Mouse (Mus musculus): Measurements from ENCODE around the gene Ppp2ca. TPM values are rescaled to one million over a fixed set of nuclear protein-coding genes. Genes with fewer than 3 reads are reported as not detected.

Gene Ppp2ca
- polyA plus RNA-seq, 1 experiment, result 103 TPM

GRCm38 (mm10) chr11:52099031-52099761 is 715 bp downstream of the Ppp2ca start:
- peak overlapping the region; percentile 70 for H3K27ac ChIP-seq (ENCODE audit: insufficient read depth, low read length)
- TF ChIP-seq EP300 (IDR thresholded peaks at IDR 0.05; ENCODE audit: insufficient read depth, low read depth, low read length) (no peak), CTCF (IDR thresholded peaks at IDR 0.05; ENCODE audit: low read depth, low read length) (no peak), POLR2A (IDR thresholded peaks at IDR 0.05; ENCODE audit: insufficient read depth, low read length) (no peak)
- no peaks in the 10 kb centered on the region for H3K9me3 ChIP-seq (replicated peaks; ENCODE audit: control insufficient read depth, insufficient read depth, low read length, poor library complexity, severe bottlenecking)
- H3K4me1 ChIP-seq (ENCODE audit: control insufficient read depth, insufficient read depth, low read length), result no peaks in the 10 kb centered on the region
- peak overlapping the region; percentile 85 for H3K4me3 ChIP-seq (ENCODE audit: low read depth, low read length)
- peak overlapping the region; percentile 95 for H3K9ac ChIP-seq (ENCODE audit: low read depth, poor library complexity, severe bottlenecking)
- H3K27me3 ChIP-seq (ENCODE audit: control insufficient read depth, insufficient read depth, low read length, poor library complexity, severe bottlenecking), result no peaks in the 10 kb centered on the region
- peaks cover 10% of the 10 kb centered on the region for H3K36me3 ChIP-seq (ENCODE audit: control insufficient read depth, insufficient read depth, low read length, poor library complexity, severe bottlenecking)

GRCm38 (mm10) chr11:52099771-52100219 is 1.3 kb downstream of the Ppp2ca start:
- TF ChIP-seq CTCF (IDR thresholded peaks at IDR 0.05; ENCODE audit: low read depth, low read length), result no peak
- no peak for TF ChIP-seq EP300 (IDR thresholded peaks at IDR 0.05; ENCODE audit: insufficient read depth, low read depth, low read length)
- no peak for TF ChIP-seq POLR2A (IDR thresholded peaks at IDR 0.05; ENCODE audit: insufficient read depth, low read length)
- Histone ChIP-seq H3K9me3 (replicated peaks; ENCODE audit: control insufficient read depth, insufficient read depth, low read length, poor library complexity, severe bottlenecking) (no peaks in the 10 kb centered on the region), H3K36me3 (ENCODE audit: control insufficient read depth, insufficient read depth, low read length, poor library complexity, severe bottlenecking) (peaks cover 10% of the 10 kb centered on the region), H3K27ac (ENCODE audit: insufficient read depth, low read length) (no peak overlapping the region), H3K27me3 (ENCODE audit: control insufficient read depth, insufficient read depth, low read length, poor library complexity, severe bottlenecking) (no peaks in the 10 kb centered on the region), H3K4me3 (ENCODE audit: low read depth, low read length) (peak overlapping the region; percentile 85), H3K4me1 (ENCODE audit: control insufficient read depth, insufficient read depth, low read length) (no peaks in the 10 kb centered on the region), H3K9ac (ENCODE audit: low read depth, poor library complexity, severe bottlenecking) (peak overlapping the region; percentile 95)

GRCm38 (mm10) chr11:52102977-52103376 is 4.5 kb downstream of the Ppp2ca start:
- H3K9me3 ChIP-seq (replicated peaks; ENCODE audit: control insufficient read depth, insufficient read depth, low read length, poor library complexity, severe bottlenecking), result no peaks in the 10 kb centered on the region
- H3K27ac ChIP-seq (ENCODE audit: insufficient read depth, low read length), result no peak overlapping the region
- no peak overlapping the region for H3K4me3 ChIP-seq (ENCODE audit: low read depth, low read length)
- no peak overlapping the region for H3K9ac ChIP-seq (ENCODE audit: low read depth, poor library complexity, severe bottlenecking)
- peaks cover 13% of the 10 kb centered on the region for H3K36me3 ChIP-seq (ENCODE audit: control insufficient read depth, insufficient read depth, low read length, poor library complexity, severe bottlenecking)
- no peaks in the 10 kb centered on the region for H3K27me3 ChIP-seq (ENCODE audit: control insufficient read depth, insufficient read depth, low read length, poor library complexity, severe bottlenecking)
- H3K4me1 ChIP-seq (ENCODE audit: control insufficient read depth, insufficient read depth, low read length), result no peaks in the 10 kb centered on the region
- no peak for TF ChIP-seq CTCF (IDR thresholded peaks at IDR 0.05; ENCODE audit: low read depth, low read length)
- TF ChIP-seq POLR2A (IDR thresholded peaks at IDR 0.05; ENCODE audit: insufficient read depth, low read length), result no peak
- TF ChIP-seq EP300 (IDR thresholded peaks at IDR 0.05; ENCODE audit: insufficient read depth, low read depth, low read length), result no peak

GRCm38 (mm10) chr11:52105503-52105902 is 7.0 kb downstream of the Ppp2ca start:
- Histone ChIP-seq H3K4me3 (ENCODE audit: low read depth, low read length) (no peak overlapping the region), H3K27ac (ENCODE audit: insufficient read depth, low read length) (no peak overlapping the region), H3K27me3 (ENCODE audit: control insufficient read depth, insufficient read depth, low read length, poor library complexity, severe bottlenecking) (no peaks in the 10 kb centered on the region), H3K4me1 (ENCODE audit: control insufficient read depth, insufficient read depth, low read length) (no peaks in the 10 kb centered on the region), H3K36me3 (ENCODE audit: control insufficient read depth, insufficient read depth, low read length, poor library complexity, severe bottlenecking) (peaks cover 12% of the 10 kb centered on the region), H3K9me3 (replicated peaks; ENCODE audit: control insufficient read depth, insufficient read depth, low read length, poor library complexity, severe bottlenecking) (no peaks in the 10 kb centered on the region), H3K9ac (ENCODE audit: low read depth, poor library complexity, severe bottlenecking) (no peak overlapping the region)
- TF ChIP-seq CTCF (IDR thresholded peaks at IDR 0.05; ENCODE audit: low read depth, low read length) (no peak), EP300 (IDR thresholded peaks at IDR 0.05; ENCODE audit: insufficient read depth, low read depth, low read length) (no peak), POLR2A (IDR thresholded peaks at IDR 0.05; ENCODE audit: insufficient read depth, low read length) (no peak)

- peaks cover 6% of the 10 kb centered on the region for H3K36me3 ChIP-seq (ENCODE audit: control insufficient read depth, insufficient read depth, low read length, poor library complexity, severe bottlenecking)
- no peak for TF ChIP-seq POLR2A (IDR thresholded peaks at IDR 0.05; ENCODE audit: insufficient read depth, low read length)
- TF ChIP-seq EP300 (IDR thresholded peaks at IDR 0.05; ENCODE audit: insufficient read depth, low read depth, low read length), result no peak
- TF ChIP-seq CTCF (IDR thresholded peaks at IDR 0.05; ENCODE audit: low read depth, low read length), result no peak
- H3K27ac ChIP-seq (ENCODE audit: insufficient read depth, low read length), result no peak overlapping the region
- no peaks in the 10 kb centered on the region for H3K9me3 ChIP-seq (replicated peaks; ENCODE audit: control insufficient read depth, insufficient read depth, low read length, poor library complexity, severe bottlenecking)
- H3K9ac ChIP-seq (ENCODE audit: low read depth, poor library complexity, severe bottlenecking), result no peak overlapping the region
- no peaks in the 10 kb centered on the region for H3K4me1 ChIP-seq (ENCODE audit: control insufficient read depth, insufficient read depth, low read length)
- no peak overlapping the region for H3K4me3 ChIP-seq (ENCODE audit: low read depth, low read length)
- no peaks in the 10 kb centered on the region for H3K27me3 ChIP-seq (ENCODE audit: control insufficient read depth, insufficient read depth, low read length, poor library complexity, severe bottlenecking)
These were observed 7.6 kb downstream of the Ppp2ca start for GRCm38 (mm10) chr11:52106037-52106436.

- H3K27me3 ChIP-seq (ENCODE audit: control insufficient read depth, insufficient read depth, low read length, poor library complexity, severe bottlenecking), result no peaks in the 10 kb centered on the region
- H3K9me3 ChIP-seq (replicated peaks; ENCODE audit: control insufficient read depth, insufficient read depth, low read length, poor library complexity, severe bottlenecking), result no peaks in the 10 kb centered on the region
- peaks cover 6% of the 10 kb centered on the region; the same call in 1 of the 2 replicates for H3K36me3 ChIP-seq (ENCODE audit: control insufficient read depth, insufficient read depth, low read length, poor library complexity, severe bottlenecking)
- TF ChIP-seq POLR2A (IDR thresholded peaks at IDR 0.05; ENCODE audit: insufficient read depth, low read length), result no peak
- TF ChIP-seq CTCF (IDR thresholded peaks at IDR 0.05; ENCODE audit: low read depth, low read length), result no peak
- TF ChIP-seq EP300 (IDR thresholded peaks at IDR 0.05; ENCODE audit: insufficient read depth, low read depth, low read length), result no peak
- H3K27ac ChIP-seq (ENCODE audit: insufficient read depth, low read length), result no peak overlapping the region
- H3K4me1 ChIP-seq (ENCODE audit: control insufficient read depth, insufficient read depth, low read length), result no peaks in the 10 kb centered on the region
- no peak overlapping the region for H3K9ac ChIP-seq (ENCODE audit: low read depth, poor library complexity, severe bottlenecking)
- no peak overlapping the region for H3K4me3 ChIP-seq (ENCODE audit: low read depth, low read length)
These were observed 8.0 kb downstream of the Ppp2ca start for GRCm38 (mm10) chr11:52106438-52106837.

All from ES-Bruce4 (cell line).